Mouse (Mus musculus) frontal cortex, adult 2 months (tissue): Measurements from ENCODE around the gene Usp33. TPM values are rescaled to one million over a fixed set of nuclear protein-coding genes. Genes with fewer than 3 reads are reported as not detected.
A peak's percentile ranks its signal among the peaks of the same experiment; 100 is the strongest.

Source experiments
- DNase-seq, 2 experiments: peaks; one replicate each; pipeline ENCODE4 v3.0.0; 2022; ENCODE audit warnings: low spot score in 1 of 2; ENCODE audit errors: extremely low spot score in 1 of 2
- polyA plus RNA-seq: library from polyadenylated mRNA; depleted of rRNA; stranded (reverse); fragments of >200 nt; gene quantifications from 2 replicates; pipeline ENCODE4 v1.2.3, GENCODE M21; 2012

Usp33 gene
- polyA plus RNA-seq, 1 experiment, result 99.5 TPM

DNA sequence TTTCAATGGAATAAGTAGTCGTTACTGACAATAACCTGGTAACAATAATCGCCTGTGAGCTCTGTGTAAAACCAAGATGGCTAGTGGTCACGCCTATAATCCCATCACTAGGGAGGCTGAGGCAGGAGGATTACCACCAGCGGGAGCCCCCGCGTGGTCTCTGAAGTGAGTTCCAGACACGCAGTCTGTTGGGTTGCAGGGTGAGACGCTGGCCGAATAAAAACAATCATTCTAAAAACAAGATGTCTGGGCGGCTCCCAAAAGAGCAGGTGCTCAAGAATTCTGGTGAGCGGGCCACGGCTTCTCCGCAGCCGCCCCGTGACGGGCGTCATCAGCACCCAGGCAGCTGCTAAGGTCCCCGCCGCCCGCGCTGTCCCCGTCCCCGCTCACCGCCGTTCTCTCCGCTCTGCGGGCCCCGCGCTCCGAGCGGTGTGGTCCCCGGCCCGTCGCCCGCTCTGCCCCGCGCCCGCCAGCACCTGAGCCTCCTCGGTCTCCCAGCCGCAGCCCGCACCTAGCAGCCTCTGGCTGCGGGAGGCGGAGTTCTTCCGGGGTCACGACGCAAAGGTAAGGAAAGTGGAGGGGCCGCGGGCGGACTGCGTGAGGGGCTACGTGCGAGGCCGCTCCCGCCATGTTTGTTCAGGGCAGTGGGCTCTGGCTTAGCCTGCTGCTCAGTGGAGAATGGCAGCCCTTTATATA lies 6.3 kb upstream of the Usp33 start, which contains the start of gene Miga1:
Gene Miga1, minus strand, starts transcription at position 546 of the 696 bp plus-strand sequence.
- peak; percentile 58 to 86 for DNase-seq

DNA sequence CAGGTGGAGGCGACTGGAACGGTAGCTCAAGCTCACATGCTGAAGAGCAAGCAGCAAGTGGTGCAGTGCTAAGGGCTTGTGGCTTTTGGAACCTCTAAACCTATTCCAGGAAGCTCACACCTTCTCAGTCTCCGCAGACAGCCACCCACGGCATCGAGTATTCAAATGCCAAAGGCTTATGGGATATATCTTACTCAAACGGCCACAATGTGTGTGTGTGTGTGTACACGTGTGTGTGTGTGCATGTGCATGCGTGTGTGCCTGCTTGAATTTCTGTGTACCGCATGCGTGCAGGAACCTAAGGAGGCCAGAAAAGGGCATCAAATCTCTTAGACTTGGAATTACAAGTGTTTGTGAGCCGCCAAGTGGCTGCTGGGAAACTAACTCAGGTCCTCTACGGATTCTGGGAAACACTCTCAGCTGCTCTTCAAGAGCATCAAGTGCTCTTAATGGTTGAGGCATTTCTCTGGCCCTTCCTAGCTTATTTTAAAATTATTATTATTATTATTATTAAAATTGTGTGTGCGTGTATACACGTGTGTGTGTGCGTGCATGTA lies 3.2 kb upstream of the Usp33 start:
- DNase-seq, result no peak

DNA sequence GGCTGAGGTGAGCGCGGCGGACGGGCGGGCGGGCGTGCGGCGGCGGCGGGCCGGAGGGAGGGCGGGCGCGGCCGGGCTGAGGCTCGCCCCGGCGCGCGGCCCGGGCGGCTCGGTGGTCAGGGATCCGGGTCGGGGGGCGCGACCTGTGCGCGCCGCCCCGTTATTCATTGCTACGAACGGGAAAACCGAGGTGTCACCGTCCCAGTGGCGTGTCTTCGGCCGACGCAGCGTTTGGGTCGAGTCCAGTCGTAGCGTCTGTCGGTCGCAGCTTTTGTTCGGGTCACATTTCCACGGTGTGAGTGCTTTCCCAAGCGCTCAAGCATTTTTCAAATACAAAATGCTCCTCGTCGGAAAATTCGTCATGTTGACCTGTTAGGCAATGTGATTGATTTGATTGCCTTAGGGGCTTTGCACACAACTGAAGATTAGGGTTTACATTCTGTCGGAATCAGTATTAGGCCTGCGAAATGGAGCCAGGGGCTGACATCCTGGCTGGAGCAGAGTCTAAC lies 409 bp downstream of the Usp33 start:
- peak in 1 of 2 experiments; percentile 33 for DNase-seq

DNA sequence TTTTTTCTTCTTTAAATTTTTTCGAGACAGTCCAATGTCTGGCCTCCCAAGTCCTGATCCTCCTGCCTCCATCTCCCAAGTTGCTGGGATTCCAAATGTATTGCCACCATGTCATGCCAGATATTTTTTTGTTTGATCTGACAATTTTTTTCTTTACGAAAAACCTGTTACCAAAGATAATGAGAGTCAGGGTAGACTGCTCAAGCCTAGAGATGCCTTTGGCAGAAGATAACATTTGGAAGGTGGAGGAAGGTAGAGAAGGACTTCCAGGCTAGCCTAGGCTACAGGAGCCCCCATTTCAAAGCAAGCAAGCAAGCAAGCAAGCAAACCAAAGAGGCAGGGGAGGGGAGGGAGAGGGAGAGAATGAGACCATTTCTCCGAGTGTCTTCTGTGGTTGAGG lies 949 bp downstream of the Usp33 start:
- no peak for DNase-seq

DNA sequence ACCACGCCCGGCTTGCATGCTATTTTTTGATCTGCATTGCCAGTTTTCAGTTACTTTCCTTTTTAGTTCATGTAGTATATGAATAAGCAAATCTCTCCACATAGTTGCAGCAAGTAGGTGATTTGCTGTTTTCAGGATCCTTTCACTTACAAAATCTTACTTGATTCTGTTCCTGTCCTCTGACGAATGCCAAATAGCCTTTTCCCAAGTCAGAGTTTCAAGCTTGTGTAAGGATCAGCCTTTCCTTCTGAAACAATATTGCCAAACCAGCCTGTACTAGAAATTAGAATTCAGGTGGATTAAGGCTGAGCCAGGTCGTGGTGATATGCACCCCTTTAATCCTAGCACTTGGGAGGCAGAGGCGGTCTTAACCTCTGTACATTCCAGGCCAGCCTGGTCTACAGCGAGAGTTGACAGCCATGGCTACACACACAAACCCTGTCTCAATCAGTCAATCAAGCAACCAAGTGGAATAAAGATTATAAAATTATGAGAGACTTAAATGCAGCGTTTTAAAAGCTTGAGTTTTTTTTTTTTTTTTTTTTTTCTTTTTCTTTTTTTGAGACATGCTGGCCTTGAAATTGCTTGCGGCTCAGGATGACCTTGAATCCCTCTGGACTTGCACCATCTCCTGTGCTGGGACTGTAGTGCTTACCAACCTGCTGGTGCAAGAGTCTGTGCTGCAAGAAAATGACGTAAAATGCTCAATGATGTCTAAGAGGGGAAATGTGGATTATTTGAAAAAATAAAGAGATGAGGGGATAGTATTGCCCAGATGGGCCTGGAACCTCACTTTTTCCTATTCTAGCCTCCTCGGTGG lies 1.9 kb downstream of the Usp33 start:
- DNase-seq, result no peak

DNA sequence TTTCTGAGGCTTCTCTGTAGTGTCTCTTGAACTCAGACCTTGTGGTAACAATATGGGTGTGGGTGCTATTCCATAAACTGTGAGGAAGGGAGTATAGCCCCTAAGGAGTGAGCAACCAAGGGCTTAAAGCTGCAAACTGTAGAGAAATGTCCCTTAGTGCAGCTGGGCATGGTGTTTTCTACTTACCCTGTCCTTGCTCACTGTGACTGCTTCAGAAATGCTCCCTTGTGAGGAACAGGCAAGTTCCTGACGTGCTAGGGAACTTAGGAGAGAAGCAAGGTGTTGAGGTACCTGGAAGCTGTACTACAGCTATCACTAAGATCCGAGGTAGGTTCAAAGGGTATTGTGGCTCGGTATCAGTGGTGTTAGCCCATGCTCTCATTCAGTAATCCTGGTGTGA lies 4.2 kb downstream of the Usp33 start:
- no peak for DNase-seq

DNA sequence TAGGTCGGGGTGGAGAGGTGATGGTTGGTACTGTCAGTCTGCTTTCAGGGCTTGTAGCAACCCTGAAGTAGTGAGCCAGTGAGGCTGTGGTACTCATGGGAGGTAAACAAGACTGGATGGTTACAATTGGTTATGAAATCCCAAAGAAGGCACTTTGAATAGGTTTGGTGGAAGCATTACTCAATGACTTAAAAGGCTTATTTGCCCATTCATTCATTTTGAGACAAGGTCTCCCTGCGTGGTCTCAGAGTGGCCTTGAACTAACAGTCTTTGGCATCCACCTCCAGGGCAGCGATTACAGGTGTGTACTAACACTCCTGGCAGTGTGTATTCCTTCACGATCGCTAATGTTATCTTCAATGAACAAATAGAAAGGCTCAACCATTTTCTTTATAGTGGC lies 4.7 kb downstream of the Usp33 start:
- DNase-seq, result no peak

DNA sequence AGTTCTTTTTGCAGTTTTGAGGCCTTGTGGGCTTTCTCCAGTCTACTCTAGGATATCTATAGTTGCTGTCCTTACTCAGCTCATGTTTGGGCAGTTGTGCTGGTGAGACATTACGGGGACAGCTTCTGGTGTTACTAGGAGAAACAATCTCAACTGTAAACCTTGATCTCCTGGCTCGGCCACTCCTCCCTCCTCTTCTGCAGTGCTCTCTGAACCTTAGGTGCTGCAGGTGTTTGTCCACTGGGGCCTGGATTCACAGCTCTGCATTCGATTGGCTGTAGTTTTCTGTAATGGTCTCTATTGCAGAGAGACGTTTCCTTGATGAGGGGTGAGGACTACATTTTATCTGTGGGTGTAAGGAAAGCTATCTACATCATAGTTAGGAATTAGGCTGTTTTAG lies 6.0 kb downstream of the Usp33 start:
- no peak for DNase-seq

DNA sequence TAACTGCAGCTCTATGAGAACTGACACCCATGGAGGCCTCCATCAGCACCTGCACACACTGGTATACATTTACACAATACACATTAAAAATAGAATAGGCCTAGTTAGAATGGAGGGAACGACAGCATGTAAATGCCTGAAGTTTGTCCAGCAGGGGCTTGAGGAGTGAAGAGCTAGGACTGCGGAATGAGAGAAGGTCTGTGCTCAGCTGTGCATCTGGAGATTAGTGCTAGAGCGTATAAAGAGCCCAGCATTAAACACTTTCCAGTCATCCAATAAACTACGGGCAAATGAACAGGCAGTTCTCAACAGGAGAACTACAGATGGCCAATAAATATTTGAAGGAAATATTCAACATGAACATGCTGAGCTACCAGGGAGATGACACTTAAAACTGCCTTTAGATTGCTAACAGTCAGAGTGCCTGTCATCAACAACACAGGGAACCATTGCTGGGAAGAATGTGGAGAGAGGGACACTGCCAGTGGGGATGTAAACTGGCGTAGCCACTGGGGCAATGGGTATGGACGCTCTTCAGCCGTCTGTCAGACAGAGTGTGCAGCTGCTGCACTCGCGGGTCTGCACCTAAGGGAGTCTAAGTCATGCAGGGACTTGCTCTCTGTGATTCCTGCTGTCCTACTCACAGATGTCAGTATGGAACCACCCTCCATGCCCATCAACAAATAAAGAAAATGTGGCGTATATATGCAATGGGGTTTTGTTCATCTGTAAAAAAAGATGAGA lies 7.3 kb downstream of the Usp33 start:
- DNase-seq, result no peak

DNA sequence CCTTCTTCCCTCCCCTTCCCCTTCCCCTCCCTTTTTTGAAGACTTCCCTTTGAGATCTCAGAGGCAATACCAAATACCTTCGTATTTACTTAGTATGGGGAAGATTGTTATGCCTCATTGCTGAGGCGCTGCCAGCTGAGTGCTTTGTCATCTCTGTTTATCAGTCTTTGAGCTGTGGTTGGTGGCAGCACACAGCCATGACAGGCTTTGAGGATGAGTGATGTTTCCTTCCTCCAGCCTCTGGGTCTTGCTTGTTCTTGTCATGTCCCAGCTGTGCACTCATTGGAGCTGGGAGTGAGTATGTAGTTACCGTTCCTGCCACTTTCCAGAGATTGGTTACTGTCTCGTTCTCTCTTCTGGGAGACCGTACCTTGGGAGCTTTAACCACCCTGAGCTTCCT lies 9.1 kb downstream of the Usp33 start:
- no peak for DNase-seq

DNA sequence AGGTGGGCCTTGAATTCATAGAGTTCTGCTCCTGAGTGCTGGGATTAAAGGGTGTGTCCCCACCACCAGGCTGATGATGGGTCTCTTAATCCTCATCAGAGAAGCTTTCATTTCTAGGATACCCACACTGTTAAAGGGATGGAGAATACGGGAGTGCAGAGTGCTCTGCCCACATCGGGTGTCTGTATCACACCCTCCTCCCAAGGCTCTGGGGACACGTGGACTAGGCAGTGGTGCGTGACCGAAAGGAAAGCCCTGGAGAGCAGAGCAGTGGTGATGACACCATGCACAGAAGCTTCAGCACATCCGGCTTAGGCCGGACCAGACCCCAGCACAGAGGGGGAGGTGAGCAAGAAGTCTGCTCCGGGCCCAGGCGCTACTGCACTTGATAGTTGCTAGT lies 10.5 kb downstream of the Usp33 start:
- DNase-seq, result no peak

DNA sequence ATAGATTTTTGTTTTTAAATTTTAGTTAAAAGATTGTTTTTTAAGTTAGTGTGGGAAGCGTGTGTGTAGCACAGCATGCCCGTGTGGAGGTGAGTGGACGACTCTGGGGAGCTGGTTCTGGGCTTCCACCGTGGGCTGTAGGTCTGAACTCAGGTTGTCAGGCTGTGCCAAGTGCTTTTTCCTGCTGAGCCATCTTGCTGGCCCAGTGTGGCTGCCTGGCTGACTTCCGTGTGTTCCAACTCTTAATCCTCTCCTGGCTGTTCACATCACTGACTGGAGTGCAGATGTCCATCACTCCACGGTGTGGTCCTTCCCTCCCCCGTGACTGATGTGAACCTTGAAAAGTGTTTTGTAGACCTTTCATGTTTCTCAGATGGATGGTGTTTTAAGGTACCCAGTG lies 12.9 kb downstream of the Usp33 start:
- no peak for DNase-seq

DNA sequence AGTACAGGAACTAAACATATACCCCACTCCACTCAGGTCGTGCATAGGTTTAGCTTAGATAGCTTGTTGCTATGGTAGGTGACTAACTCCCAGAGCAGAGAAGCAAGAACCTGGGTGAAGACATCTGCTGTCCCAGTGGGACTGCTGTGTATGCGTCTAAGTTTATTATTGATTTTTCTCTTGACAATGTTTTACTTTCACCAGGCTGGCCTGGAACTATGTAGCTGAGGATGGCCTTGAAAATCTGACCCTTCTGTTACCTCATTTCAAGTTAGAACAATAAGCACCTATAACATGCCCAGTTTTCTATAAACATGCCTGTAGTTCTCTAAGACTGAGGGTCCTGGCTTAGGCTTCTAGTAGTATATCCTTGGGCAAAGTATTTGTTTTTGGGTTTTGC lies 17.9 kb downstream of the Usp33 start:
- DNase-seq, result no peak

DNA sequence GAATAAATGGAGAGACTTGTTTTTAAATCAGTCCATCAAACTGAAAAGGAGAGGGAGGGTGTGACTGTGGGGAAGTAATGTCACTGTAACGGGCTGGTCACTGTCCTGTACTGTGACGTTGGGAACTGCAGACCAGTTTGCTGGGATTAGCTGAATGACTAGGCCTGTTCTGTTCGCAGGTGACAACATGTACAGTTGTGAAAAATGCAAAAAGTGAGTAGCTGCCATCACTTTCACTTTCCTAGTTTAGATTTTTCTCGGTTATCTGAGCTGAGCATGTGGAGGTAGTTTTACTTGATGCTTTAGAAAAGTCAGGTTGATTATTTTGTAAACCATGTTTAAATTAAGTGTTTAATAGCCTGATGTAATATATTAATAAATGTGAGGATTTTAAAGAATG lies 29.8 kb downstream of the Usp33 start:
- no peak for DNase-seq

DNA sequence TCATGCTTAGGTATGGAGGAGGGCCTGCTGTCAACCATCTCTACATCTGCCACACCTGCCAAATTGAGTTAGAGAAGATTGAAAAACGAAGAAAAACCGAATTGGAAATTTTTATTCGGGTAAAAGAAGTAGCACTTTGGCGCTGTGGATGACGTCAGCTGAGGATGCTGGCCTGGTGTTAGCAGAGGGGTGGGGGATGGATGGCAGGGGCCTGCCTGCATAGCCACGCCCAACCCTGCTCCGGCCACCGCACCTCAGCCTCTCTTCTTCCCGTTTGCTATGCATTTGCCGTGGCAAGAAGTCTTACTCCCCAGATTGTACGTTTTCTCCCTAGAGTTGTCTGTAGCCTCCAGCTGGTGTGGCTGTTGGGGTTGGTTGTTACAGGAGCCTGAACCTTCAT lies 37.8 kb downstream of the Usp33 start:
- DNase-seq, result no peak

DNA sequence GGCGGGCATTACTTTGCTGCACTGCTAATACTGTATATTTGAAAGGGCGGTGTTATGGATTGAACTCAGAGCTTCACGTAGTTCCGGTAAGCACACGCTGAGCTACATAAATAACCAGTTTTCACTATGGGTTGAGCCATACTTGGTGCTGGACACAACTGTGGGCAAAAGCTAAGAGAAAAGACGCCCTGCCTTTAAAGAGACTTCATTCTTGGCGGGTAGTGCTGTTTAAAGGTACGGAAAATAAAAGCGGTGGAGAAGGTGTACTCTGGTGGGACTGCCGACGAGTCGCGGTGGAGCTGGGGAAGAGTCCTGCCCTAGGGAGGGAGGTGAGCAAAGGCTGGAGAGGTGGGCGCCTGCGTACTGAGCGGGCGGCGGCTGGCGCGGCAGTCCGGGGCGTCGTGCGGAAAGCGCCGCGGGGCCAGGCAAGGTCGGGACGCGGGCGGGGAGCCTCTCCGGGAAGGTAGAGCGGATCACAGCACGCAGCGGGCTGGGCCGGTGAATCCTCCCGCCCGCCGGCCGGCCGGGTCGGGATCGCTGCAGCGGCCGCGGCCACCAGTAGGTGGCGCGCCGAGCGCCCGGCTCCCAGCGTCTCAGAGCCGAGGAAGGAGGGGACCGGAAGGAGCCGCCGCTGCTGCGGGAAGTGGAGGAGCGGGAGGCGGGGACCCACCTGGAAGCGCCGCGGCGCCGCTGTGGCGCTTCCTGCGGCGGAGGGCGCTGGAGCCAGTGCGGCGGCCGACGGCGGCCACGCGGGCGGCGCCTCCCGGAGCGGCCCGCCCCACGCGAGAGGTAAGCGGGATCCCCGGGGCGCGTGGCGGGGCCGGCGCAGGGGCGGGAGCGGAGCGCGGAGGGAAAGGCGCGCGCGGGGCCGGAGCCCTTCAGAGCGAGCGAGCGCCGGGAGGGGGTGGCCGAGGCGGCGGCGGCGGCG lies 49.3 kb downstream of the Usp33 start, which contains the start of gene Zzz3:
Gene Zzz3, plus strand, starts transcription at position 124 of the 928 bp plus-strand sequence.
- peak; percentile 71 to 88 for DNase-seq

DNA sequence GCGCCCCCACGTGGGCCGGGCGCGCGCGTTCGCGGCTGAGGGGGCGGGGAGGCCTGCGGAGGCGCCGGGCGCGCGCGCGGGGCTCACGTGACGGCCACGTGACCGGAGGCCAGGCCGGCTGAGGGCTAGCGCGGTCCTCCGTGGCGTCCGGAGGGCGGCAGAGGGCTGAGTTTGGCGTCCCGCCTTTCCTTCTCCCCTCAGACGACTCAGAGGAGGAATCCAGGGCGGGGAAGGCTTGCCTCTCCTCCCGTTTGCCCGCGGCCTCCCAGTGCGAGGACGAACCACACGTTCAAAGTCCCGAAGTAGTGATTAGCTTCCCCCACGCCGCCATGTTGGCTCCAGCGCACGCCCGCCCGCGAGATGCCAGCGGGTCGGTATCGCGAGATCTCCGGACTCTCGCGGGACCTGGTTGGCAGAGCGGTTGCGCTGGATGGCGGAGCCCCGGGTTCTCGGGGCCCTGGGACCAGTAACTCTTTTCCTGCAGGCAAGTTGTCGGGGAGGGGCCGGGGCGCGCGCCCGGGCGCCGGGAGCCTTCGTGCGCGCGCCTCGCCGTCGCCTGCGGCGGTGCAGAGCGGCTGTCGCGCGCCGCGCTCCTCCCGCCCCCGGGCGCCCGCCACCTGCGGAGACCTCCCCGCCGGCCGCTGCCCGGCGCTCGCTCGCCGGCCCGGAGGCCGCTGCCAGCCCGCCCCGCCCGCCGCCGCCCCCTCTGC lies 50.2 kb downstream of the Usp33 start:
- peak; percentile 90 to 95 for DNase-seq

DNA sequence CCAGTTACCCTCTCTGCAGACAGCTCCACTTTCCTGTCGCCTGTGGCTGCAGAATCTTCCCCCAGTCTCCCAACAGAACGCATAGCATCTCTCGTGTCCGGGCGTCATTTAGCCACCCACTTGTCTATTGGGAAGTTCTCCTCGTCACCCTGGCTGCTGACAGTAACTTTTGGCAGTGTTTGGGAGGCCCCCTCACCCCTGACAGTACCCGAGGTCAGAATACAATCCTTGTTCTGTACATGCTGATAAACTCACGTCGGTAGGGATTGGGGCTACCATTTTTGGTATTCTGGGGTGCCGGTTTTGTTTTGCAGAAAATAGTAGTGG lies 50.7 kb downstream of the Usp33 start:
- peak in 1 of 2 experiments; percentile 14 for DNase-seq

DNA sequence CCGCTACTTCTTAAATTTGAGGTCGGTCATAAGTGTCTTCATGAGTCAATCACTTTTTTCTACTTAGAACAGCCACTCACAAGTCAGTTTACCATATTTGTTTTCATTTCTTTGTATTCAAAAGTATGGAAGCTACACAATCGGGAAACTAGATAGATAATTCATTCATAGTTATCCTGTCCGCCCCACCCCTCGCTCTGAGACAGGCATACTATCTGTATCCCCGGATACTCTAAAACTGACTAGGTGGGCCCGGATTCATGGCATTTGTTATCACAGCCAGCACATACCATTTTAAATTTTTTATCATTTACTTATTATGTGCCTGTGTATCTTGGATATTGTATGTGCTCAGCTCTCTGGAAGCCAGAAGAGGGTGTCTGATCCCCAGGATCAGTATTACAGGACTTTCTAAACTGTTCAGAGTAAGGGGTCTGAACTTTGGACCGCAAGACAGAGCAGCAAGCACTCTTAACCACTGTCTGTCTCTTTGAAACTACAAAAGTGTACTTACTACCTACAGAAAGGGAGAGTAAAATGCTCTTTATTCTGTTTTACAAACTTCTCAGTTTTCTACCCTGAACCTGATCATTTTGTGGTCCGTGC lies 51.2 kb downstream of the Usp33 start:
- DNase-seq, result no peak
